Mouse (Mus musculus) kidney, embryonic 14.5 days (tissue): Measurements from ENCODE around the gene Tmem186. TPM values are rescaled to one million over a fixed set of nuclear protein-coding genes. Genes with fewer than 3 reads are reported as not detected.

ENCODE experiments used
- ATAC-seq: fragments of 200-750 bp; cut with Nextera tagmentation; 2 replicates; pipeline ENCODE4 v1.8.0; 2017; ENCODE audit warnings: moderate number of reproducible peaks, mild to moderate bottlenecking, moderate TSS enrichment, moderate library complexity; ENCODE audit not compliant: low FRiP score, low TSS enrichment
- H3K27ac ChIP-seq: fragments of 300-500 bp; sonication (generic); 2 replicates; pipeline ENCODE4 v1.5.1; 2014; ENCODE audit warnings: low read depth, mild to moderate bottlenecking, low read length, moderate library complexity, mixed read lengths
- H3K27me3 ChIP-seq: fragments of 300-500 bp; sonication (generic); 2 replicates; pipeline ENCODE4 v1.6.1; 2014; ENCODE audit warnings: mild to moderate bottlenecking, low read length; ENCODE audit not compliant: control insufficient read depth, insufficient read depth
- H3K36me3 ChIP-seq: fragments of 300-500 bp; sonication (generic); 2 replicates; pipeline ENCODE4 v1.6.1; 2014; ENCODE audit warnings: low read length, mixed read lengths; ENCODE audit not compliant: control insufficient read depth, insufficient read depth
- H3K4me1 ChIP-seq: fragments of 300-500 bp; sonication (generic); 2 replicates; pipeline ENCODE4 v1.6.1; 2014; ENCODE audit warnings: low read length, mixed read lengths; ENCODE audit not compliant: control insufficient read depth, insufficient read depth
- H3K4me2 ChIP-seq: fragments of 300-500 bp; sonication (generic); replicated peaks from 2 replicates; pipeline ENCODE4 v1.6.1; 2014; ENCODE audit warnings: low read depth, mild to moderate bottlenecking, low read length
- H3K4me3 ChIP-seq: fragments of 300-500 bp; sonication (generic); 2 replicates; pipeline ENCODE4 v1.5.1; 2014; ENCODE audit warnings: mild to moderate bottlenecking, low read length
- H3K9ac ChIP-seq: fragments of 300-500 bp; sonication (generic); 2 replicates; pipeline ENCODE4 v1.6.1; 2014; ENCODE audit warnings: low read depth, mild to moderate bottlenecking, low read length, moderate library complexity
- H3K9me3 ChIP-seq: fragments of 300-500 bp; sonication (generic); 2 replicates; pipeline ENCODE4 v1.6.1; 2016; ENCODE audit warnings: low read length; ENCODE audit not compliant: control insufficient read depth
- WGBS: fragments of 180-500 bp; shearing (Covaris S2); extraction: QIAGEN DNeasy Blood & Tissue Kit; methylation state at CpG from one replicate; pipeline ENCODE4 v1.1.7; 2014; 5-methylcytosine and 5-hydroxymethylcytosine counted together
- polyA plus RNA-seq: library from polyadenylated mRNA; unstranded; fragments of >200 nt; fragmentation: Nextera tagmentation; extraction: Ambion mirVana; gene quantifications from 2 replicates; pipeline ENCODE4 v1.2.1, GENCODE M21; 2014

The Tmem186 gene
- polyA plus RNA-seq, 1 experiment from 2014 or later, result 13.7 TPM

DNA sequence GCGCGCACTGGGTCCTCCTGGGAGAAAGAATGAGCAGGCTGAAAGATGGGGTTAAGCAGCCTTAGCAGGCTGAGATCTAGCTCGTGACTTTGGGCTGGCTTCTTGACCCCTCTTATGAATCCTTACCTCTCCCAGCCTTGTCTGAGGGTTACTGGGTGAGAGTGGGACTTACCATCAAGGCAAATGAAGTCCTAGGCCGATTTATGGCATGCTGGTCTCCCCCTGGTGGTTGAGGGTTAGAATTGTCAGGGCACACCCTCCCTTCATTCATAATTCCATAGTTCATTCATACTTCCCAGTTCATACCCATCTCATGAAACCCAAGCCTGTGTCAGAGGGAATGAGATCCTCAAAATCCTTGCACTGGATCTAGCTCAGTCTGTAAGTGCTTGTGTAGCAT is 39.3 kb upstream of the Tmem186 start:
- ATAC-seq, result no peak
- H3K9me3 ChIP-seq, result no peaks in the 10 kb centered on the region
- no peak overlapping the region for H3K9ac ChIP-seq
- H3K4me2 ChIP-seq, result no peak overlapping the region
- H3K4me1 ChIP-seq, result no peaks in the 10 kb centered on the region
- no peaks in the 10 kb centered on the region for H3K27me3 ChIP-seq
- WGBS, result 52% methylated on average over 4 of the region's 4 CpGs
- no peak overlapping the region for H3K27ac ChIP-seq
- no peak overlapping the region for H3K4me3 ChIP-seq
- no peaks in the 10 kb centered on the region for H3K36me3 ChIP-seq

DNA sequence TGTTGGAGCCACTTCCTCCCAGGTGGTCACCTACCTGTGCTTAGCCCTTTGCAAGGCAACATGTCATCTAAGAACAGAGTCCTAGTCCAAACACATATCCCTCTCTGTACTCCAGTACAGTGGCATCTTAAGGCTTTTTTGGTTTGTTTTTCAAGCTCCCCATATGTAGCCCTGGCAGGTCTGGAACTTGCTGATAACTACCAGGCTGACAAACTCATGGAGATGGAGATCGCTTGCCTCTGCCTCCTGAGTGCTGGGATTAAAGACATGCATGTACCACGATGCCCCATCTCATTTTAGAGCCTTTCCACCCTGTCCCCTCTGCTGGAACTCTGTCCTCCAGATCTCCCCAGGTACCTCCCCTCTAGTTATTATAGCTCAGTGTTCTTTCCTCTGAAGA is 38.7 kb upstream of the Tmem186 start:
- 74% methylated on average over 2 of the region's 2 CpGs for WGBS
- no peak overlapping the region for H3K9ac ChIP-seq
- H3K4me1 ChIP-seq, result no peaks in the 10 kb centered on the region
- no peak overlapping the region for H3K27ac ChIP-seq
- no peaks in the 10 kb centered on the region for H3K36me3 ChIP-seq
- no peaks in the 10 kb centered on the region for H3K9me3 ChIP-seq
- no peak overlapping the region for H3K4me3 ChIP-seq
- no peaks in the 10 kb centered on the region for H3K27me3 ChIP-seq
- no peak overlapping the region for H3K4me2 ChIP-seq
- no peak for ATAC-seq

DNA sequence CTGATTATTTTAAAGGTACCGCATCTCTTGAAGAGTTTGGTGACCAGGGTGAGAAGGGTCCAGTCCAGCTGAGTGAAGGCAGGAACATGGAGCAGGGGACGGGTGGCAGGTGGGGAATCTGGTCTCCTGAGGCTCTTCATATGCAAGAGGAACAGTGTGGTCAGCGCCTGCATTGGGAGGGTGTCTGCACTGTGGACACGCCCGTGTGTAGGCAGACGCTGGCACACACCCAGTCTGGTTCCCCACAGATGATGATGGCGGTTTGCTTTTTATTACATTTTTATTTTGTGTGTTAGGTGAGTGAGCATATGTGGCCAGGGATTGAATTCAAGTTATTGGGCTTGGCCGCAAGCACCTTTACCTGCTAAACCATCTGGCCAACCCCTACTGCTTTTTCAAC is 38.0 kb upstream of the Tmem186 start:
- H3K27ac ChIP-seq, result no peak overlapping the region
- peaks cover 7% of the 10 kb centered on the region; the same call in 1 of the 2 replicates for H3K4me1 ChIP-seq
- WGBS, result 84% methylated on average over 8 of the region's 8 CpGs
- H3K9me3 ChIP-seq, result no peaks in the 10 kb centered on the region
- no peaks in the 10 kb centered on the region for H3K36me3 ChIP-seq
- H3K27me3 ChIP-seq, result no peaks in the 10 kb centered on the region
- H3K9ac ChIP-seq, result no peak overlapping the region
- no peak for ATAC-seq
- no peak overlapping the region for H3K4me2 ChIP-seq
- H3K4me3 ChIP-seq, result no peak overlapping the region

DNA sequence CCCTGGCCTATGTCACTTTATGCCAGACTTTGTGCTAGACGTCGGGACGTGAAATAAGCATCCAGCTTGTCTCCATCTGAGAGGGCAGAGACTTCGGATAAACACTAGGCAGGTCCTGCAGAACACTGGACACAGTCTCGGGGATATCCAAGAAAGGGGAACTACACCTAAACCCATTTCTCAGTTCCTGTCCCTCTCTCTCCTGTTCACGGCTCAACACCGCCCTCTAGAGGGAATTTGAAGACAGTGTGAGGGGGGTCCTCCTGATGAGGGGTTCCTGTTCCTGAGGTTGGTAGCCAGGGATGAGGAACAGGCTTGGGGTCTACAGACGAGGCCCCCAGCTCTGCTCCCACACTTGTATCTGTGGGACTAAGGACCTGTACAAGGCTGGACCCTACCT is 36.7 kb upstream of the Tmem186 start:
- H3K4me3 ChIP-seq, result no peak overlapping the region
- no peaks in the 10 kb centered on the region for H3K27me3 ChIP-seq
- H3K4me2 ChIP-seq, result no peak overlapping the region
- H3K27ac ChIP-seq, result no peak overlapping the region
- 4% methylated on average over 8 of the region's 8 CpGs for WGBS
- ATAC-seq, result no peak
- H3K36me3 ChIP-seq, result no peaks in the 10 kb centered on the region
- no peak overlapping the region for H3K9ac ChIP-seq
- H3K4me1 ChIP-seq, result peaks cover 20% of the 10 kb centered on the region
- H3K9me3 ChIP-seq, result no peaks in the 10 kb centered on the region

DNA sequence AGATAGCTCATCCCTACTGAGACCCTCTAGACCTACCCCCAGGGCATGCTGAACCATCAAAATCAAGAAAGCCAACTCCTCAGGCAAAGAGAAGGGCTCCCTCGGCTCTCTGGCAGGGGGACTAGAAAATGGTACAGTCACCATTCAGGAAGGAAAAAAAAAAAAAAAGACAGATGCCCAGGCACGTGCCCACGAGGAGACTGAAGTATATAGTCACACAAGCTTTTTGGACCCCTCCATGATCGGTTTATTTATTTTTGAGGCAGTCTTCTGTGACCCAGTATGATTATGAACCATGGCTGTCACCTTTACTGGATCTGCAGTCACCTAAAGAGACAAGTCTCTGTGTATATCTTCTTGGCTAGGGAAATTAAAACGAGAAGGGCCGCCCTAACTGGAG is 35.8 kb upstream of the Tmem186 start:
- H3K4me3 ChIP-seq, result no peak overlapping the region
- H3K36me3 ChIP-seq, result no peaks in the 10 kb centered on the region; the same call in 1 of the 2 replicates
- 74% methylated on average over 6 of the region's 6 CpGs for WGBS
- H3K4me2 ChIP-seq, result no peak overlapping the region
- H3K27ac ChIP-seq, result no peak overlapping the region
- no peaks in the 10 kb centered on the region for H3K27me3 ChIP-seq
- H3K4me1 ChIP-seq, result peaks cover 20% of the 10 kb centered on the region
- no peak for ATAC-seq
- no peaks in the 10 kb centered on the region for H3K9me3 ChIP-seq
- H3K9ac ChIP-seq, result no peak overlapping the region

DNA sequence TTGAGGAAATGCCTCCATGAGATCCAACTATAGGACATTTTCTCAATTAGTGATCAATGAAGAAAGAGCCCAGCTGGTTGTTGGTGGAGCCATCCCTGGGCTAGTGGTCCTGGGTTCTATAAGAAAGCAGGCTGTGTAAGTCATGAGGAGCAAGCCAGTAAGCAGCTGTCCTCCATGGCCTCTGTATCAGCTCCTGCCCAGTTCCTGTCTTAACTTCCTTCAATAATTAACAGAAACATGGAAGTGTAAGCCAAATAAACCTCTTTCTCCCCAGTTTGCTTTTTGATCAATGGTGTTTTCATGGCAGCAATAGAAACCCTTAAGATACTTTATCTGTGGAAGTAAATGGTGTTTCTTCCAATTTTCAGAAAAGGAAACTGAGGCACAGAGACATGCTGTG is 35.3 kb upstream of the Tmem186 start:
- ATAC-seq, result no peak
- peaks cover 23% of the 10 kb centered on the region for H3K4me1 ChIP-seq
- H3K4me3 ChIP-seq, result no peak overlapping the region; the same call in 1 of the 2 replicates
- no peaks in the 10 kb centered on the region; the same call in 1 of the 2 replicates for H3K36me3 ChIP-seq
- no peak overlapping the region for H3K4me2 ChIP-seq
- no peak overlapping the region for H3K27ac ChIP-seq
- H3K9ac ChIP-seq, result no peak overlapping the region
- H3K27me3 ChIP-seq, result no peaks in the 10 kb centered on the region
- no peaks in the 10 kb centered on the region for H3K9me3 ChIP-seq

DNA sequence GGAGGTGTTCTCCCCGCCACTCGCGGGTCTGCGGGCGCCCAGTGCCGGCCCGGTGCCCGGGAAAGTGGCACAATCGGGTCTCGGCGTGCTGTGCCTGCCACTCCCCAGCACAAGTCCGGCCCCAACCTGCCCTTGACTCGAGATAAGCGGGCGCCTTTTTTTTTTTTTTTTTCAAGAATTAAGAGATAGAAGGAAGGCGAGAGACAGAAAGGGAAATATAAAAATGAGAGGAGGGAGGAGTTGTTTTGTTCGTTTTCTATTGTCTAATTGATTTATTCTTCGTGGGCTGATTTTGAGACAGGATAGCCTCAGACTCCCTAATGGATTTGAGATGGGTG is 34.8 kb upstream of the Tmem186 start:
- H3K4me1 ChIP-seq, result peaks cover 28% of the 10 kb centered on the region
- H3K4me2 ChIP-seq, result peak overlapping the region; percentile 81
- WGBS, result under 1% methylated on average over 18 of the region's 18 CpGs
- peak overlapping the region; percentile 59; the same call in 1 of the 2 replicates for H3K9ac ChIP-seq
- no peaks in the 10 kb centered on the region for H3K9me3 ChIP-seq
- peak overlapping the region; percentile 63 for H3K4me3 ChIP-seq
- H3K27ac ChIP-seq, result no peak overlapping the region
- H3K27me3 ChIP-seq, result no peaks in the 10 kb centered on the region
- H3K36me3 ChIP-seq, result no peaks in the 10 kb centered on the region; the same call in 1 of the 2 replicates
- no peak for ATAC-seq

DNA sequence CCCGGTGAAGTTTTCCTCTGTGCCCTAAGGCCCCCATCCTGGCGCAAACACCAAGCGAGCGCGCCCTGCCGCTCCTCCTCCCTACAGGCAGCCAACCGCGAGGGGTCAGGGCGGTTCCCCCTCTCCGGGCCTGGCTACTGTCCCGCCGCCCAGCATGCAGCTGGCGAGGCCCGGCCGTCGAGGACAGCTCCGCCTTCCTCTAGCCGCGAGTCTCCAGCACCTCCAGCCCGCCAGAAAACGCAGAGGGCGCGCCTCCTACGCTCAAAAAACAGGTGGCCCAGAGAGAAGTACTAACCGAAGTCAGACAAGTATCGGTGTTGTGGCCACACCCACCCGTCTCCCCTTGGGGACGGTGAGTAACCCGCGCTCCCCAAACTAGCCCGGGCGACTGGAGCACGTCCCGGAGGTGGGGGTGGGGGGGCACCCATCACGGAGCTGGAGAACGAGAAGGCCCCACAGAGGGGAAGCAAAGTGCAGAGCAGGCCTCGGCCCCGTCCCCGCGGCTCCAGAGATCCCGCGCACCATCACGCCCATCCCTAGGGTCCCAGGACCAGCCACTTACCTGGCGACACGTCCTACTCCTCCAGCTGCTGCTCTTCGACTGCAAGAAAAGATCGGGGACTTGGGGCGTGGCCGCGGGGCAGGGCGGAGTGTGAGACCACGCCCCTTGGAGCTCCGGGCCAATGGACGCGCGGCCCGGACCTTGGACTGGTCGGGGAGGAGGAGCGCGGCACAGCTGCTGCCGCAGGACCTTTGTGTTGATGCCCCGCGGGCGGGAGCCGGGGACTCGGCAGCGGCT is 34.2 kb upstream of the Tmem186 start, which contains the start of gene Carhsp1:
Carhsp1 (minus strand) TSS at position 605 of the 799 bp plus-strand sequence.
- ATAC-seq, result peak; percentile 92
- Histone ChIP-seq H3K4me1 (peaks cover 29% of the 10 kb centered on the region), H3K4me2 (peak within 1 kb of the TSS; percentile 81), H3K36me3 (no peaks in the 10 kb centered on the region; the same call in 1 of the 2 replicates), H3K27ac (peak within 1 kb of the TSS; percentile 73), H3K4me3 (peak within 1 kb of the TSS; percentile 63), H3K9ac (peak within 1 kb of the TSS; percentile 59), H3K9me3 (no peaks in the 10 kb centered on the region), H3K27me3 (no peaks in the 10 kb centered on the region)
- under 1% methylated on average over 67 of the region's 67 CpGs for WGBS
